Mouse (Mus musculus): ENCODE measurements around the gene Tnfsf13.
A peak's percentile ranks its signal among the peaks of the same experiment; 100 is the strongest.
"Not testable (repeated sequence)": the region's sequence is repeated elsewhere in the genome, so short reads cannot be mapped to it uniquely, and the experiment has no call there.

The Tnfsf13 gene

GRCm38 (mm10) chr11:69703814-69704612, 18.4 kb upstream of the Tnfsf13 start:
- no peak for DNase-seq (ENCODE audit: low spot score)

DNA sequence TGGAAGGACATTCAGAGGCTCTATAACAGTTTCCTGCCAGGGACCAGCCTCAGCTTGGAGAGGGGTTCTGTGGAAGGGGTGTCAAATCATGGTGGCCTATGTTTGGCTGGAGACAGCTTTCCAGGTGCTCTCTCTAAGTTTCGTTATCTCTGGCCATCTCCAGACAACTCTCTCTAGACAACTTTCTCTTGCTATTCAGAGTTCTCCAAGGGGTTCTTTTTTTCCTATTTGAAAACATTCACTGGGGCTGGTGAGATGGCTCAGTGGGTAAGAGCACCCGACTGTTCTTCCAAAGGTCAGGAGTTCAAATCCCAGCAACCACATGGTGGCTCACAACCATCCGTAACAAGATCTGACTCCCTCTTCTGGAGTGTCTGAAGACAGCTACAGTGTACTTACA, 17.8 kb upstream of the Tnfsf13 start:
- DNase-seq (ENCODE audit: low spot score): not testable (repeated sequence)

GRCm38 (mm10) chr11:69702886-69703285, 17.3 kb upstream of the Tnfsf13 start:
- not testable (repeated sequence) for DNase-seq (ENCODE audit: low spot score)

GRCm38 (mm10) chr11:69699595-69699994, 14.0 kb upstream of the Tnfsf13 start:
- no peak for DNase-seq (ENCODE audit: low spot score)

- DNase-seq (ENCODE audit: low spot score): no peak
Observed at GRCm38 (mm10) chr11:69698574-69698973, 13.0 kb upstream of the Tnfsf13 start.

GRCm38 (mm10) chr11:69697396-69697795, 11.8 kb upstream of the Tnfsf13 start:
- no peak for DNase-seq (ENCODE audit: low spot score)

DNA sequence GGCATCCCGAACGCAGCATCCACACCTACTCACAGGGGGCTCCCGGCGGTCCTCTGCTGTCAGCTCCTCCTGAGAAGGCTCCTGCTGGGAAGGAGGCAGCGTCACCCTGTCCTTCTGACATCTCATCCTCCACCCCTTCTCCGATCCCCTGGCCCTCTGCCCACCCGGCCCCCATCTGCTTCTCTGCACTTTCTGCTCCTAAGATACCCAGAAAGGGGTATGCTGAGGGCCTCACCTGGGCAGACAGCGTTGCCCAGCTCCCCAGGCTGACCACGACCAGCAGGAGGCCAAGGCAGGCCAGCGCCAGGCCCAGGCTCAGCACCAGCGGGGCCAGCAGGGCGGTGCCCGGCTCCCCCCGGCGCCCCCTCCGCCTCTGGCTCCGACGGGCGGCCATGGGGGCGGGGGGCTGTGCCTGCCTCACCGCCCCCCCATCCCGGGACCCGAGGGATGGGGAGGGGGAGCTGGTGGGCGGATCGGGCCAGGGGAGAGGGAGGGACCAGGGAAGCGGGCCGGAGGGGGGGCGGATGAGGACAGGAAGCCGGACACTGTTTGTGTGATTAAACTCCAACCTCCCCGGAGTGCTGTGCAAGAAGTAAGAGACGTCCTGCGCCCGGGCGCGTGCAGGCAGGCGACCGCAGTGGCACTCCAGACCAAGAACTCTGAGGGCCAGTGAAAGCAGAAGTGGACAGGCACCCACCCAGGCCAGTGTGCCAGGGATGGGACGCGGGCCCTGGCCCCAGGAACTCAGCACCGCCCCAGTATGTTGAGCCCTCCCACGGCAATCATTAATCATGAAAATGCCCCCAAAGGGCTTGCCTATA, 10.0 kb upstream of the Tnfsf13 start, which contains the start of the genes Tnfsf12 and Tnfsfm13:
Tnfsf12 (minus strand) TSS at position 489 of the 821 bp plus-strand sequence.
Tnfsfm13 (minus strand) TSS at position 738 of the 821 bp plus-strand sequence.
- no peak for DNase-seq (ENCODE audit: low spot score)

DNA sequence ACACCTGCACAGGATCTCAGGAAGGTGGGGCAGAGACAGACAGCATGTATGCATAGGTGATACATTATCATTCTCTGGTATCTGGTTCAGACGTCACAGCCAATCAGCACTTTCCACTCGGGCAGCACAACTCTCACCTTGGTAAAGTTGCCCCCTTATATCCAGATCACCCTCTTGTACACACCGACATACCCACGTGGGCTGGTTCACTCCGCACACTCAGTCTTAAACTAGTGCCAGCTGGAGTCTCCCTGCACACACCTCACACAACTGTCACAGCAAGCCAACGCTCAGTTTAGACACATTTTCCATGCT, 9.4 kb upstream of the Tnfsf13 start:
- DNase-seq (ENCODE audit: low spot score): no peak

DNA sequence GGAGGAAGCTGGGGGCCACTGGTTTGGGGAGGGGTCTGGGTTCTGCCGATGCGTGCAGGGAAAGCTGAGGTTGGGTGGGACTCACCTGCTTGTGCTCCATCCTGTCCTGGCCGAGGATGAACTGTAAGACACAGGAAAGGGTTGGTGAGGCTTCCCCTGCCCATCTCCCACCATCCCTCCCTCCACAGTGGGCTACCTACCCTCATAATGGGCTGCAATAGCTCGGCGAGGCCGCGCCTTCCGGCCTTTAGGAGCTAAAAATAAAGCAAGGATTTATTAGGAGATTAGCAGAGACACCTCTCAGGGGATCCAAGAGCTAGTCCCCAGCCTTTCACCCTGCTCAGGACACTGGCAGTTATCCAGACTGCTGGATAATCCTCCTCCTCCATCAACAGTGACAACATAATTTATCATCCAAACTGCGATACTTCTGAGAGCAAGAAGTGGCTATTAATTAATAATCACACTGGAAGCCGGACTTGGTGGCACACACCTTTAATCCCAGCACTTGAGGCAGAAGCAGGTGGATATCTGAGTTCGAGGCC, 7.9 kb upstream of the Tnfsf13 start:
- DNase-seq (ENCODE audit: low spot score): no peak

GRCm38 (mm10) chr11:69692863-69693262, 7.3 kb upstream of the Tnfsf13 start:
- DNase-seq (ENCODE audit: low spot score): no peak

- DNase-seq (ENCODE audit: low spot score): no peak
Observed at GRCm38 (mm10) chr11:69692196-69692811, 6.7 kb upstream of the Tnfsf13 start.

DNA sequence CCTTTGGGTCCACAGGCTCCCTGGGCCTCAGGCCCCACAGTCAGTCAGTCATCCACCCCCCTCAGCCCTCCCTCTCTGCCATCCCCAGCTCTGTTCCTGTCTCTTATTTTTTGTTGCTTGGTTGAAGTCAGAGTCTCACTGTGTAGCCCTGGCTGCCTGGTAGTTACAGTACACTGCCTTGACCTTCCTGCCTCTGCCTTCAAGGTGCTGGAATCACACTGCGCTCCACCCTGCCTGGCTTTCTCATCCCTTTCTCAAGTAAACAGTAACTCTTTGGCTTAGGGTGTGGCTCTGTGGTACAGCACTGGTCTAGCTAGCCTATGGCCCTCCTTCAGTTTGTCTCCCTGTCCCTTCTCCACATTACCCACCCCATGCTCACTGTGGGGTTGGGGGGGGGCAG, 4.3 kb upstream of the Tnfsf13 start:
- no peak for DNase-seq (ENCODE audit: low spot score)

GRCm38 (mm10) chr11:69687061-69687460, 1.5 kb upstream of the Tnfsf13 start:
- no peak for DNase-seq (ENCODE audit: low spot score)

DNA sequence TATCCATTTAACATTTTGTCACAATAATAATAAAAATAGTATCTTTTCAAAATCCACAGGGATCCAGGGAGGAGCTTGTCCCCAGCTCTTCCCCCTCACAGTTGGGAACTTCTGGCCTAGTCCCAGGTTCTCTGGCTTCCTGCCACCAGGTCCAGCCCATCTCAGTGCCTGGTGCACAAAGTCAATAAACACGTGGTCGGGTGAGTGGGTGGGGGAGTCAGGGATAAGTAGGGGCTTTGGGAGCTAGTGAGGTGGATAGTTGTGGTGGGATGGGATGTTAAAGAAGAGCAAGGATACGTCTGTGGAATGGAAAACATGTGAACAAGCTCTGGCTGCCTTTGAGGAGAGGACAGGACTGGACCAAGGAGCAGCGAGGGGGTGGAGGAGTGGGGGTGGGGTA, 793 bp upstream of the Tnfsf13 start:
- no peak for DNase-seq (ENCODE audit: low spot score)

DNA sequence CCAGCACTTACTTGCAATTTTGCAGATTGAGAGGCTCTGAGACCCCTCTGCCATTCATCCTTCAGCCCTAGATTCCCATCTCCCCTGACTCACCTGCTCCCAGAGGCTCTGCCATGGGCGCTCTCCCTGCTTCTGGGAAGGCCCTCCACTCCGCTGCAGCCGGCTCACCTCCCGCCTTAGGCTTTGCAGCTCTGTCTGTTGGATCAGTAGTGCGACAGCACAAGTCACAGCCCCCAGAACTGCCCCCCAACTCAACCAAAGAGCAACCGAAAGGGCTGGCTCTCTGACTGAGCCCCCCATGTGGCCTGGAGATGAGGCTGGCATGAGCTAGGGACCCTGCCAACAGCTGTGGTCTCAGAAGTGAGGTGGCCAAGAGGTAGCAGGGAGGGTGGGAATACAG, 648 bp downstream of the Tnfsf13 start:
- DNase-seq (ENCODE audit: low spot score): no peak

GRCm38 (mm10) chr11:69684128-69684745, 1.3 kb downstream of the Tnfsf13 start:
- DNase-seq (ENCODE audit: low spot score): no peak

DNA sequence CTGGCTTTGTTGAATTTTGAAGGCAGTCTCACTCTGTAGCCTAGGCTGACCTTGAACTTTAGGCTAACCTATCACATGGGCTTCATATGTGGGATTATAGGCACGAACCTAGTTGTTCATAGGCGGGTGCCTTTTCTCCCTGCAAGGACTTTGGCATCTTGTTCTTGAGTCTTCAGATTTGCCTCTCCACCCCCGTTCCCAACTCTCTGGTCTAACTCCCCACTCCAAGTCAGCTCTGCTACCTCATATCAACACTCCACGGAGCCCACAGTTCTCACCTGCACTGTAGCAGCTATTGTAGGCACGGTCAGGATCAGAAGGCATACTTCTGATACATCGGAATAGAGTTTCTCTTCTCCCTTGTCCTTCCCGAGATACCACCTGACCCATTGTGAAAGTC, 2.0 kb downstream of the Tnfsf13 start:
- no peak for DNase-seq (ENCODE audit: low spot score)

DNA sequence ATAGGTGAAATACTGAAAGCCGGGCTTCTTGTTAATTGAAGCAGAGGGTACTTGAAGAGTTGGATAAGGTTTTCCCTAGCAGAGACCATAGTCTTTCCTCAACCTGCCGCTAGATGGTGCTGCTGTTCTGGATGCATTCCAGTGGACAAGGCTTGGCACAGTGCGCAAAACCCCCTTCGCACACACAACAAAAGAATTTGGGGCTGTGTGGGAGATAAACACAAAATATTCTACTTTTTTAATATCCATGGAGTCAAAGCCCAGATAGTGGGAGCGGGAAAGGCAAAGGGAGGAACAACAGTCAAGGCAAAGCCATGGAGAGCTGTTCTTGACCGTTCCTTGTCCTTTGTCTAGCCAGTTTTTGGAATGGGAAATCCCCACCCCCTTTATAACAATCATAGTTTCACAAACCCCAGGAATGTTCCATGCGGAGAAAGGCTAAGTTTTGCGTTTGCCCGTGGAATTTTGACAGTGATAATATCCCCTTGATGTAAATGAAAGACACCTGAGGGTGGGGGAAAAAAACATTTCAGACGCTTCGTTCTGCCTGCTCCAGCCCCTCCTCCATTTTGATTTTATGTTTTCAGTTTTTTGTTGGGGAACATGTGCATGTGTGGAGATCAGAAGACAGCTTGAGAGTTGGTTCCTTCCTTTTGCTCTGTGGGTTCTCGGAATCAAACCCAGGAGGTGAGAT, 2.6 kb downstream of the Tnfsf13 start:
- DNase-seq (ENCODE audit: low spot score): peak; percentile 92

DNA sequence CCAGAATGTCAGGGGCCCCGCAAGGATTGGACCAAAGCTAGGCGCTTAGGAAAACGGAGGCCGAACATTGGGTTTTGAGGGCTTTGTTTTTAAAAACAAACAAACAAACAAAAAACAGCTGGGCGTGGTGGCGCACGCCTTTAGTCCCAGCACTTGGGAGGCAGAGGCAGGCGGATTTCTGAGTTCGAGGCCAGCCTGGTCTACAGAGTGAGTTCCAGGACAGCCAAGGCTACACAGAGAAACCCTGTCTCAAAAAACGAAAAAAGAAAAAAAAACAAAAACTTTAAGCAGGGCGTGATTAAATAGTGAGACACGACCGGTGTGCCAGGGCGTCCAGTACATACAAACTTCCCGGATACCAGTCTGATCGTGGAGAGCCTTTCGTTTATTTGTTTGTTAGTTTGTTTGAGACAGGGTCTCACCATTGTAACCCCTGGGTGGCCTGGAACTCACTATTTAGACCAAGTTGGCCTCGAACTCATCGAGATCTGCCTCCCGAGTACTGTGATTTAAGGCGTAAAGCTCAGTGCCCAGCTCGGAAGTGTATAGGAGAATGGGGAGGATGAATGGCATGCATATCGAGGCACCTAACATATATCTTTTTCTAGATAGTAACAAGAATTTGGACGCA, 3.3 kb downstream of the Tnfsf13 start:
- no peak for DNase-seq (ENCODE audit: low spot score)

- DNase-seq (ENCODE audit: low spot score): peak; percentile 79
Observed at GRCm38 (mm10) chr11:69681314-69682208, 4.0 kb downstream of the Tnfsf13 start, which contains the start of gene Senp3. TSS of gene Senp3 (minus strand) at chr11:69682084.

All from layer of hippocampus, adult 9-10 months (tissue).